Mouse (Mus musculus): ENCODE measurements around the gene Olfr297. TPM values are rescaled to one million over a fixed set of nuclear protein-coding genes. Genes with fewer than 3 reads are reported as not detected.

The Olfr297 gene
- polyA plus RNA-seq (2015; fragmentation: Nextera tagmentation; extraction: Ambion mirVana), result not detected in 2 replicates

- Histone ChIP-seq H3K9me3 (replicated peaks) (no peaks in the 10 kb centered on the region), H3K27me3 (no peaks in the 10 kb centered on the region), H3K36me3 (replicated peaks) (no peaks in the 10 kb centered on the region), H3K4me2 (no peak within 1 kb of the TSS), H3K27ac (replicated peaks) (no peak within 1 kb of the TSS), H3K4me1 (replicated peaks) (no peaks in the 10 kb centered on the region), H3K9ac (no peak within 1 kb of the TSS), H3K4me3 (replicated peaks) (no peak within 1 kb of the TSS)
- no peak for ATAC-seq (ENCODE audit: insufficient read depth)
These were observed at the start of gene Olfr297 for GRCm38 (mm10) chr7:86519668-86520067. Olfr297 (plus strand) TSS chr7:86519968.

GRCm38 (mm10) chr7:86492384-86492783, 27.4 kb upstream of the Olfr297 start, which contains the start of gene Olfr298:
Olfr298 (minus strand) TSS chr7:86492484.
- 61% methylated on average over 1 of the region's 1 CpGs for WGBS (ENCODE audit: insufficient replicate concordance)
- no peaks in the 10 kb centered on the region for H3K27me3 ChIP-seq
- H3K9ac ChIP-seq, result no peak within 1 kb of the TSS
- no peaks in the 10 kb centered on the region for H3K36me3 ChIP-seq (replicated peaks)
- H3K27ac ChIP-seq (replicated peaks), result no peak within 1 kb of the TSS
- no peaks in the 10 kb centered on the region for H3K4me1 ChIP-seq (replicated peaks)
- no peak within 1 kb of the TSS for H3K4me2 ChIP-seq
- H3K9me3 ChIP-seq (replicated peaks), result no peaks in the 10 kb centered on the region
- ATAC-seq (ENCODE audit: insufficient read depth), result no peak
- H3K4me3 ChIP-seq (replicated peaks), result no peak within 1 kb of the TSS

Other genes with a start within 250 kb of the Olfr297 start
- not detected in 2 replicates for gene Olfr310, start 242.8 kb upstream of the Olfr297 start, polyA plus RNA-seq (2015; fragmentation: Nextera tagmentation; extraction: Ambion mirVana)
- not detected in 2 replicates for gene Olfr309, start 206.3 kb upstream of the Olfr297 start, polyA plus RNA-seq (2015; fragmentation: Nextera tagmentation; extraction: Ambion mirVana)
- not detected in 2 replicates for gene Olfr308, start 194.3 kb upstream of the Olfr297 start, polyA plus RNA-seq (2015; fragmentation: Nextera tagmentation; extraction: Ambion mirVana)
- not detected in 2 replicates for gene Olfr307, start 182.4 kb upstream of the Olfr297 start, polyA plus RNA-seq (2015; fragmentation: Nextera tagmentation; extraction: Ambion mirVana)
- gene Olfr305, start 153.0 kb upstream of the Olfr297 start, polyA plus RNA-seq (2015; fragmentation: Nextera tagmentation; extraction: Ambion mirVana), result not detected in 2 replicates
- gene Olfr304, start 133.3 kb upstream of the Olfr297 start, polyA plus RNA-seq (2015; fragmentation: Nextera tagmentation; extraction: Ambion mirVana), result not detected in 2 replicates
- not detected in 2 replicates for gene Olfr303, start 122.2 kb upstream of the Olfr297 start, polyA plus RNA-seq (2015; fragmentation: Nextera tagmentation; extraction: Ambion mirVana)
- gene Olfr301, start 116.1 kb upstream of the Olfr297 start, polyA plus RNA-seq (2015; fragmentation: Nextera tagmentation; extraction: Ambion mirVana), result not detected in 2 replicates
- not detected in 2 replicates for gene Olfr299, start 60.0 kb upstream of the Olfr297 start, polyA plus RNA-seq (2015; fragmentation: Nextera tagmentation; extraction: Ambion mirVana)
- gene Olfr298, start 27.5 kb upstream of the Olfr297 start, polyA plus RNA-seq (2015; fragmentation: Nextera tagmentation; extraction: Ambion mirVana), result not detected in 2 replicates
- gene Olfr295, start 63.9 kb downstream of the Olfr297 start, polyA plus RNA-seq (2015; fragmentation: Nextera tagmentation; extraction: Ambion mirVana), result not detected in 2 replicates
- not detected in 2 replicates for gene Olfr294, start 96.7 kb downstream of the Olfr297 start, polyA plus RNA-seq (2015; fragmentation: Nextera tagmentation; extraction: Ambion mirVana)
- gene Olfr293, start 129.1 kb downstream of the Olfr297 start, polyA plus RNA-seq (2015; fragmentation: Nextera tagmentation; extraction: Ambion mirVana), result not detected in 2 replicates
- not detected in 2 replicates for gene Olfr292, start 168.4 kb downstream of the Olfr297 start, polyA plus RNA-seq (2015; fragmentation: Nextera tagmentation; extraction: Ambion mirVana)